8 mouse cellular contexts compared by ENCODE assay signal in genomic region chr3:101109558-101110021, GRCm38 (mm10). TPM values are rescaled to one million over a fixed set of nuclear protein-coding genes. Genes with fewer than 3 reads are reported as not detected.
DNase-seq lines count a peak whose midpoint lies in the region; ATAC-seq and TF ChIP-seq lines count a peak whose summit lies in the region.

No protein-coding gene starts in this region.

- DNase-seq in thymus, adult 2 months = peak; percentile 41
- DNase-seq in thymus, postnatal 14 days = no peak
- peak; percentile 58 for DNase-seq in embryo, embryonic 9.5 days (ENCODE audit: extremely low spot score)
- DNase-seq in heart, postnatal 10 days = peak; percentile 54 to 57
- DNase-seq in kidney, postnatal 4 days = peak; percentile 61 to 74
- DNase-seq in midbrain, embryonic 11.5 days (ENCODE audit: low spot score, missing footprints) = peak; percentile 94
- DNase-seq in thymus, postnatal 25 days = peak; percentile 49
- DNase-seq in spleen, adult 12 weeks (ENCODE audit: low spot score) = no peak

- ATAC-seq in midbrain, embryonic 11.5 days (ENCODE audit: low FRiP score) = peak; percentile 57

- H3K4me3 ChIP-seq in thymus, adult 2 months (ENCODE audit: control insufficient read depth, insufficient read depth, low read length) = peak overlapping the region; percentile 50
- H3K4me3 ChIP-seq in midbrain, embryonic 11.5 days (ENCODE audit: low read depth, low read length) = peak overlapping the region; percentile 84

- no peak for TF ChIP-seq POLR2A in thymus, adult 2 months (IDR thresholded peaks at IDR 0.05; ENCODE audit: control insufficient read depth, extremely low read depth, insufficient read depth, low read length, poor library complexity)

- WGBS in thymus, adult 2 months = 1% methylated on average over 47 of the region's 47 CpGs
- WGBS in midbrain, embryonic 11.5 days = under 1% methylated on average over 43 of the region's 47 CpGs

- H3K9ac ChIP-seq in midbrain, embryonic 11.5 days (ENCODE audit: low read length) = peak overlapping the region; percentile 90

- H3K4me1 ChIP-seq in thymus, adult 2 months (replicated peaks; ENCODE audit: control insufficient read depth, insufficient read depth, low read length) = peaks cover 6% of the 10 kb centered on the region
- H3K4me1 ChIP-seq in midbrain, embryonic 11.5 days (ENCODE audit: control insufficient read depth, insufficient read depth, low read length) = peaks cover 15% of the 10 kb centered on the region

- no peaks in the 10 kb centered on the region for H3K9me3 ChIP-seq in midbrain, embryonic 11.5 days (ENCODE audit: control insufficient read depth, low read length)

- H3K27ac ChIP-seq in thymus, adult 2 months (ENCODE audit: control insufficient read depth, insufficient read depth, low read length) = no peak overlapping the region
- H3K27ac ChIP-seq in midbrain, embryonic 11.5 days (ENCODE audit: low read depth, low read length) = no peak overlapping the region

- H3K4me2 ChIP-seq in midbrain, embryonic 11.5 days = peak overlapping the region; percentile 97

- H3K36me3 ChIP-seq in thymus, adult 2 months (ENCODE audit: control insufficient read depth, insufficient read depth, low read length) = no peaks in the 10 kb centered on the region
- no peaks in the 10 kb centered on the region for H3K36me3 ChIP-seq in midbrain, embryonic 11.5 days (ENCODE audit: control insufficient read depth, insufficient read depth, low read length)

- H3K27me3 ChIP-seq in thymus, adult 2 months (ENCODE audit: control insufficient read depth, insufficient read depth, low read length) = peaks cover 22% of the 10 kb centered on the region; the same call in 1 of the 2 replicates
- no peaks in the 10 kb centered on the region for H3K27me3 ChIP-seq in midbrain, embryonic 11.5 days (ENCODE audit: control insufficient read depth, insufficient read depth, low read length)

- TF ChIP-seq CTCF in thymus, adult 2 months (IDR thresholded peaks at IDR 0.05; ENCODE audit: borderline replicate concordance, control insufficient read depth, extremely low read depth, insufficient read depth, low read length, poor library complexity) = no peak

- intact Hi-C loops in heart, postnatal 10 days (cut with DNase I) = loop anchor here (5.0 kb wide), 1 partner anchor 37 kb away; no protein-coding TSS in a partner anchor

RNA-seq across cellular contexts. Expression of gene Ptgfrn, which starts 0.5 kb away (rescaled TPM):
- 7.9 and 8.0 TPM in 2 replicates for polyA plus RNA-seq in thymus, adult 2 months (2012; rRNA removed)
- total RNA-seq in heart, postnatal 10 days (2021) = 10 to 100 TPM; 71.5 to 74.7 TPM
- 2.3 and 2.6 TPM in 2 replicates for polyA plus RNA-seq in midbrain, embryonic 11.5 days (2014; fragmentation: Nextera tagmentation; extraction: Ambion mirVana)

Comparison
In these comparisons a context has a peak if more than half of its experiments do, and no peak if none do; other contexts are left out.
1. DNase-seq: peak in thymus, adult 2 months (single experiment), embryo, embryonic 9.5 days (single experiment), heart, postnatal 10 days (2 of 2), kidney, postnatal 4 days (2 of 2), midbrain, embryonic 11.5 days (single experiment) and thymus, postnatal 25 days (single experiment); none in thymus, postnatal 14 days (single experiment) and spleen, adult 12 weeks (single experiment).